Mouse (Mus musculus) midbrain, embryonic 11.5 days (tissue): ENCODE measurements around the gene Peli2. TPM values are rescaled to one million over a fixed set of nuclear protein-coding genes. Genes with fewer than 3 reads are reported as not detected.

Experiments used
- ATAC-seq: fragments of 200-750 bp; cut with Nextera tagmentation; 2 replicates; pipeline ENCODE4 v1.8.0; 2017; ENCODE audit warnings: moderate TSS enrichment, moderate library complexity; ENCODE audit not compliant: low FRiP score
- DNase-seq: peaks from one replicate; pipeline ENCODE4 v3.0.0; 2015; ENCODE audit warnings: low spot score; ENCODE audit errors: missing footprints
- H3K27ac ChIP-seq: fragments of 300-500 bp; sonication (generic); 2 replicates; pipeline ENCODE4 v1.5.1; 2014; ENCODE audit warnings: low read depth, low read length
- H3K27me3 ChIP-seq: fragments of 300-500 bp; sonication (generic); 2 replicates; pipeline ENCODE4 v1.6.1; 2014; ENCODE audit warnings: mild to moderate bottlenecking, low read length, moderate library complexity, mixed read lengths; ENCODE audit not compliant: control insufficient read depth, insufficient read depth
- H3K36me3 ChIP-seq: fragments of 300-500 bp; sonication (generic); 2 replicates; pipeline ENCODE4 v1.6.1; 2014; ENCODE audit warnings: mild to moderate bottlenecking, low read length, moderate library complexity, mixed read lengths; ENCODE audit not compliant: control insufficient read depth, insufficient read depth
- H3K4me1 ChIP-seq: fragments of 300-500 bp; sonication (generic); 2 replicates; pipeline ENCODE4 v1.6.1; 2014; ENCODE audit warnings: low read length; ENCODE audit not compliant: control insufficient read depth, insufficient read depth
- H3K4me2 ChIP-seq: fragments of 300-500 bp; sonication (generic); 2 replicates; pipeline ENCODE4 v1.6.1; 2014; ENCODE audit warnings: mild to moderate bottlenecking, moderate library complexity
- H3K4me3 ChIP-seq: fragments of 300-500 bp; sonication (generic); 2 replicates; pipeline ENCODE4 v1.5.1; 2014; ENCODE audit warnings: low read depth, low read length
- H3K9ac ChIP-seq: fragments of 300-500 bp; sonication (generic); 2 replicates; pipeline ENCODE4 v1.6.1; 2014; ENCODE audit warnings: low read length
- H3K9me3 ChIP-seq: fragments of 300-500 bp; sonication (generic); 2 replicates; pipeline ENCODE4 v1.6.1; 2016; ENCODE audit warnings: low read length; ENCODE audit not compliant: control insufficient read depth
- WGBS: fragments of 180-500 bp; shearing (Covaris S2); extraction: QIAGEN DNeasy Blood & Tissue Kit; methylation state at CpG from one replicate; pipeline ENCODE4 v1.1.7; 2014; 5-methylcytosine and 5-hydroxymethylcytosine counted together
- polyA plus RNA-seq: library from polyadenylated mRNA; unstranded; fragments of >200 nt; fragmentation: Nextera tagmentation; extraction: Ambion mirVana; gene quantifications from 2 replicates; pipeline ENCODE4 v1.2.1, GENCODE M21; 2014

The Peli2 gene
- polyA plus RNA-seq, 1 experiment from 2014 or later = 16.2 TPM

GRCm38 (mm10) chr14:48224861-48225300 lies 104.3 kb downstream of the Peli2 start:
- no peaks in the 10 kb centered on the region for H3K27me3 ChIP-seq
- H3K4me1 ChIP-seq = no peaks in the 10 kb centered on the region
- no peak overlapping the region for H3K27ac ChIP-seq
- no peak for ATAC-seq
- H3K36me3 ChIP-seq = no peaks in the 10 kb centered on the region
- no peak overlapping the region for H3K4me2 ChIP-seq
- no peaks in the 10 kb centered on the region for H3K9me3 ChIP-seq
- H3K9ac ChIP-seq = no peak overlapping the region
- WGBS = 53% methylated on average over 5 of the region's 5 CpGs
- DNase-seq = no peak
- no peak overlapping the region for H3K4me3 ChIP-seq

GRCm38 (mm10) chr14:48225810-48226446 lies 105.3 kb downstream of the Peli2 start:
- DNase-seq (no peak), ATAC-seq (no peak)
- Histone ChIP-seq H3K27me3 (no peaks in the 10 kb centered on the region), H3K9ac (no peak overlapping the region), H3K36me3 (no peaks in the 10 kb centered on the region), H3K27ac (no peak overlapping the region), H3K4me3 (no peak overlapping the region), H3K4me1 (no peaks in the 10 kb centered on the region), H3K4me2 (no peak overlapping the region), H3K9me3 (no peaks in the 10 kb centered on the region)
- 82% methylated on average over 7 of the region's 7 CpGs for WGBS

GRCm38 (mm10) chr14:48226759-48227158 lies 106.1 kb downstream of the Peli2 start:
- no peak overlapping the region for H3K9ac ChIP-seq
- no peaks in the 10 kb centered on the region for H3K4me1 ChIP-seq
- H3K4me3 ChIP-seq = no peak overlapping the region
- WGBS = 78% methylated on average over 10 of the region's 10 CpGs
- DNase-seq = no peak
- ATAC-seq = no peak
- no peak overlapping the region for H3K4me2 ChIP-seq
- no peaks in the 10 kb centered on the region for H3K36me3 ChIP-seq
- no peak overlapping the region for H3K27ac ChIP-seq
- no peaks in the 10 kb centered on the region for H3K9me3 ChIP-seq
- no peaks in the 10 kb centered on the region for H3K27me3 ChIP-seq

- 89% methylated on average over 20 of the region's 20 CpGs for WGBS
- DNase-seq (no peak), ATAC-seq (no peak)
- Histone ChIP-seq H3K27me3 (no peaks in the 10 kb centered on the region), H3K27ac (no peak overlapping the region), H3K9me3 (no peaks in the 10 kb centered on the region), H3K9ac (no peak overlapping the region), H3K4me2 (no peak overlapping the region), H3K4me3 (no peak overlapping the region), H3K4me1 (no peaks in the 10 kb centered on the region; the same call in 1 of the 2 replicates), H3K36me3 (no peaks in the 10 kb centered on the region)
These were observed 114.3 kb downstream of the Peli2 start for GRCm38 (mm10) chr14:48234785-48235519.

GRCm38 (mm10) chr14:48241335-48241734 lies 120.7 kb downstream of the Peli2 start:
- H3K27me3 ChIP-seq = no peaks in the 10 kb centered on the region
- ATAC-seq (no peak), DNase-seq (no peak)
- no peak overlapping the region for H3K27ac ChIP-seq
- H3K4me1 ChIP-seq = no peaks in the 10 kb centered on the region; the same call in 1 of the 2 replicates
- H3K9me3 ChIP-seq = no peaks in the 10 kb centered on the region
- no peak overlapping the region for H3K9ac ChIP-seq
- H3K36me3 ChIP-seq = no peaks in the 10 kb centered on the region
- WGBS = 93% methylated on average over 7 of the region's 7 CpGs
- H3K4me2 ChIP-seq = no peak overlapping the region
- H3K4me3 ChIP-seq = no peak overlapping the region

- no peak overlapping the region for H3K4me3 ChIP-seq
- no peak overlapping the region for H3K4me2 ChIP-seq
- no peaks in the 10 kb centered on the region for H3K36me3 ChIP-seq
- no peak overlapping the region for H3K27ac ChIP-seq
- ATAC-seq (0 out of 2 replicates have a peak, but pooled peaks have one; percentile 52), DNase-seq (no peak)
- no peaks in the 10 kb centered on the region for H3K4me1 ChIP-seq
- H3K9me3 ChIP-seq = no peaks in the 10 kb centered on the region
- no peak overlapping the region for H3K9ac ChIP-seq
- WGBS = 81% methylated on average over 3 of the region's 3 CpGs
- no peaks in the 10 kb centered on the region for H3K27me3 ChIP-seq
These were observed 125.6 kb downstream of the Peli2 start for GRCm38 (mm10) chr14:48246236-48246635.

- no peak overlapping the region for H3K27ac ChIP-seq
- H3K36me3 ChIP-seq = no peaks in the 10 kb centered on the region
- no peak overlapping the region for H3K4me2 ChIP-seq
- H3K9ac ChIP-seq = no peak overlapping the region
- H3K4me3 ChIP-seq = no peak overlapping the region
- ATAC-seq (no peak), DNase-seq (no peak)
- no peaks in the 10 kb centered on the region for H3K27me3 ChIP-seq
- H3K9me3 ChIP-seq = no peaks in the 10 kb centered on the region
- H3K4me1 ChIP-seq = peaks cover 7% of the 10 kb centered on the region; the same call in 1 of the 2 replicates
- WGBS = 93% methylated on average over 9 of the region's 9 CpGs
These were observed 126.3 kb downstream of the Peli2 start for GRCm38 (mm10) chr14:48246963-48247362.

GRCm38 (mm10) chr14:48249459-48249858 lies 128.8 kb downstream of the Peli2 start:
- Histone ChIP-seq H3K27me3 (no peaks in the 10 kb centered on the region), H3K9ac (no peak overlapping the region), H3K9me3 (no peaks in the 10 kb centered on the region), H3K4me3 (no peak overlapping the region), H3K36me3 (no peaks in the 10 kb centered on the region; the same call in 1 of the 2 replicates), H3K4me2 (no peak overlapping the region), H3K27ac (no peak overlapping the region), H3K4me1 (peaks cover 7% of the 10 kb centered on the region; the same call in 1 of the 2 replicates)
- WGBS = 90% methylated on average over 2 of the region's 2 CpGs
- ATAC-seq = no peak
- DNase-seq = no peak

- Histone ChIP-seq H3K27me3 (no peaks in the 10 kb centered on the region), H3K9me3 (no peaks in the 10 kb centered on the region), H3K9ac (no peak overlapping the region), H3K36me3 (no peaks in the 10 kb centered on the region; the same call in none of the 2 replicates), H3K4me2 (no peak overlapping the region), H3K27ac (no peak overlapping the region), H3K4me3 (no peak overlapping the region), H3K4me1 (peaks cover 7% of the 10 kb centered on the region; the same call in 1 of the 2 replicates)
- 93% methylated on average over 9 of the region's 9 CpGs for WGBS
- ATAC-seq (no peak), DNase-seq (no peak)
These were observed 129.3 kb downstream of the Peli2 start for GRCm38 (mm10) chr14:48249909-48250308.
